Mouse (Mus musculus) WW6 (cell line): ENCODE results near the gene Ebp.

Experiments used
- DNase-seq: peaks from one replicate; pipeline ENCODE4 v3.0.0-alpha.2; 2013; ENCODE audit warnings: low read depth, low spot score

Ebp gene

GRCm38 (mm10) chrX:8192126-8192639 is 1.1 kb downstream of the Ebp start:
- DNase-seq = no peak

GRCm38 (mm10) chrX:8182871-8183540 is 10.3 kb downstream of the Ebp start:
- no peak for DNase-seq

GRCm38 (mm10) chrX:8179646-8180045 is 13.7 kb downstream of the Ebp start:
- DNase-seq = no peak

- no peak for DNase-seq
Measured at GRCm38 (mm10) chrX:8178871-8179270, 14.4 kb downstream of the Ebp start.

- peak; percentile 71 for DNase-seq
Measured at GRCm38 (mm10) chrX:8175504-8176385, 17.6 kb downstream of the Ebp start, which contains the start of gene Tbc1d25. Tbc1d25 (minus strand) TSS chrX:8176181.

GRCm38 (mm10) chrX:8175169-8175503 is 18.2 kb downstream of the Ebp start:
- no peak for DNase-seq

GRCm38 (mm10) chrX:8167716-8168647 is 25.3 kb downstream of the Ebp start:
- DNase-seq = no peak

- DNase-seq = no peak
Measured at GRCm38 (mm10) chrX:8164471-8164870, 28.8 kb downstream of the Ebp start.

- DNase-seq = no peak
Measured at GRCm38 (mm10) chrX:8163076-8163475, 30.2 kb downstream of the Ebp start.

- peak; percentile 70 for DNase-seq
Measured at GRCm38 (mm10) chrX:8145153-8145991, 47.9 kb downstream of the Ebp start, which contains the start of gene Rbm3. Rbm3 (minus strand) TSS chrX:8145880.

GRCm38 (mm10) chrX:8143750-8144149 is 49.6 kb downstream of the Ebp start:
- DNase-seq = no peak

GRCm38 (mm10) chrX:8142948-8143347 is 50.4 kb downstream of the Ebp start:
- DNase-seq = no peak

GRCm38 (mm10) chrX:8141058-8141457 is 52.3 kb downstream of the Ebp start:
- no peak for DNase-seq

- no peak for DNase-seq
Measured at GRCm38 (mm10) chrX:8140446-8140845, 52.9 kb downstream of the Ebp start.

- no peak for DNase-seq
Measured at GRCm38 (mm10) chrX:8139480-8139879, 53.8 kb downstream of the Ebp start.

- no peak for DNase-seq
Measured at GRCm38 (mm10) chrX:8135886-8136285, 57.4 kb downstream of the Ebp start.
